ENCODE assay signal across 13 mouse cellular contexts in genomic region chr11:84671585-84671984, GRCm38 (mm10).
DNase-seq lines count a peak whose midpoint lies in the region; ATAC-seq lines count a peak whose summit lies in the region.
"Had no signal": no experiment of that assay in that cellular context is flagged by ENCODE, and none has a peak within 500 bp of the region (broad histone marks: within the 10 kb centered on the region; RNA-seq: fewer than 3 reads in every experiment).

No protein-coding gene starts in this region.

- no peak overlapping the region for H3K27ac ChIP-seq in limb, embryonic 13.5 days
- no peak overlapping the region for H3K27ac ChIP-seq in limb, embryonic 10.5 days
- H3K27ac ChIP-seq: forebrain, embryonic 13.5 days; liver, embryonic 15.5 days had no signal

- ATAC-seq in limb, embryonic 13.5 days (ENCODE audit: low FRiP score, low read depth), result peak; percentile 66
- ATAC-seq: forebrain, embryonic 13.5 days had no signal

- no peak overlapping the region for H3K4me3 ChIP-seq in limb, embryonic 13.5 days
- no peak overlapping the region for H3K4me3 ChIP-seq in limb, embryonic 10.5 days
- H3K4me3 ChIP-seq: forebrain, embryonic 13.5 days; liver, embryonic 15.5 days had no signal

- no peaks in the 10 kb centered on the region for H3K4me1 ChIP-seq in limb, embryonic 13.5 days
- 0 out of 2 replicates have a peak, but pooled peaks cover 6% of the 10 kb centered on the region for H3K4me1 ChIP-seq in limb, embryonic 10.5 days
- H3K4me1 ChIP-seq: liver, embryonic 15.5 days had no signal

- peaks cover 19% of the 10 kb centered on the region for H3K27me3 ChIP-seq in limb, embryonic 13.5 days
- peaks cover 9% of the 10 kb centered on the region for H3K27me3 ChIP-seq in limb, embryonic 10.5 days (ENCODE audit: low read depth, poor library complexity, severe bottlenecking)

- no peak overlapping the region for H3K9ac ChIP-seq in limb, embryonic 13.5 days
- H3K9ac ChIP-seq: forebrain, embryonic 13.5 days; liver, embryonic 15.5 days had no signal

- 79% methylated on average over 6 of the region's 6 CpGs for WGBS in limb, embryonic 13.5 days
- 85% methylated on average over 6 of the region's 6 CpGs for WGBS in limb, embryonic 10.5 days

- H3K4me2 ChIP-seq in limb, embryonic 13.5 days (replicated peaks), result no peak overlapping the region
- H3K4me2 ChIP-seq: forebrain, embryonic 13.5 days; liver, embryonic 15.5 days had no signal

- peak; percentile 23 to 38 for DNase-seq in cerebellum, postnatal 14 days
- DNase-seq in cerebellum, adult 8-10 months, result no peak
- no peak for DNase-seq in limb, embryonic 10.5 days (ENCODE audit: low spot score)
- peak; percentile 70 for DNase-seq in adrenal gland, postnatal 14 days
- peak; percentile 4 to 5 for DNase-seq in kidney, postnatal 36 days
- no peak for DNase-seq in lung, postnatal 4 days
- DNase-seq in layer of hippocampus, adult 8-10 months (ENCODE audit: low spot score in 2 of 2), result no peak
- DNase-seq: cerebellum, adult 18-20 months; heart, postnatal 14 days had no signal

- no peaks in the 10 kb centered on the region for H3K36me3 ChIP-seq in limb, embryonic 13.5 days
- no peaks in the 10 kb centered on the region for H3K36me3 ChIP-seq in limb, embryonic 10.5 days
- H3K36me3 ChIP-seq: G1E; liver, embryonic 15.5 days had no signal

- no peaks in the 10 kb centered on the region for H3K9me3 ChIP-seq in limb, embryonic 13.5 days
- H3K9me3 ChIP-seq in limb, embryonic 10.5 days (replicated peaks), result no peaks in the 10 kb centered on the region
- H3K9me3 ChIP-seq: forebrain, embryonic 13.5 days; G1E; liver, embryonic 15.5 days had no signal

Comparison
In these comparisons a context has a peak if more than half of its experiments do, and no peak if none do; other contexts are left out.
1. DNase-seq: peak in cerebellum, postnatal 14 days (2 of 2), adrenal gland, postnatal 14 days (single experiment) and kidney, postnatal 36 days (2 of 2); none in cerebellum, adult 8-10 months (single experiment), limb, embryonic 10.5 days (single experiment), lung, postnatal 4 days (0 of 2) and layer of hippocampus, adult 8-10 months (0 of 2).